Mouse (Mus musculus) midbrain, embryonic 15.5 days (tissue): ENCODE results near the gene Mmd. TPM values are rescaled to one million over a fixed set of nuclear protein-coding genes. Genes with fewer than 3 reads are reported as not detected.

Experiments used
- ATAC-seq: fragments of 200-750 bp; cut with Nextera tagmentation; replicated peaks from 2 replicates; pipeline ENCODE4 v1.8.0; 2017; ENCODE audit warnings: moderate TSS enrichment
- H3K27ac ChIP-seq: fragments of 300-500 bp; sonication (generic); 2 replicates; pipeline ENCODE4 v1.5.1; 2015; ENCODE audit warnings: mild to moderate bottlenecking, inconsistent platforms
- H3K27me3 ChIP-seq: fragments of 300-500 bp; sonication (generic); replicated peaks from 2 replicates; pipeline ENCODE4 v1.6.1; 2015; ENCODE audit warnings: inconsistent platforms
- H3K36me3 ChIP-seq: fragments of 300-500 bp; sonication (generic); replicated peaks from 2 replicates; pipeline ENCODE4 v1.6.1; 2015; ENCODE audit warnings: inconsistent platforms
- H3K4me1 ChIP-seq: fragments of 300-500 bp; sonication (generic); 2 replicates; pipeline ENCODE4 v1.6.1; 2015; ENCODE audit warnings: inconsistent platforms
- H3K4me2 ChIP-seq: fragments of 300-500 bp; sonication (generic); 2 replicates; pipeline ENCODE4 v1.6.1; 2015; ENCODE audit warnings: inconsistent platforms, mild to moderate bottlenecking, moderate library complexity
- H3K4me3 ChIP-seq: fragments of 300-500 bp; sonication (generic); 2 replicates; pipeline ENCODE4 v1.5.1; 2015; ENCODE audit warnings: mild to moderate bottlenecking, inconsistent platforms
- H3K9ac ChIP-seq: fragments of 300-500 bp; sonication (generic); 2 replicates; pipeline ENCODE4 v1.6.1; 2015; ENCODE audit warnings: mild to moderate bottlenecking, inconsistent platforms
- H3K9me3 ChIP-seq: fragments of 300-500 bp; sonication (generic); 2 replicates; pipeline ENCODE4 v1.6.1; 2016; ENCODE audit warnings: inconsistent platforms
- WGBS: fragments of 180-500 bp; shearing (Covaris S2); methylation state at CpG from one replicate; pipeline ENCODE4 v1.1.7; 2015; ENCODE audit warnings: mixed read lengths; 5-methylcytosine and 5-hydroxymethylcytosine counted together
- polyA plus RNA-seq: library from polyadenylated mRNA; unstranded; fragments of >200 nt; fragmentation: Nextera tagmentation; extraction: Ambion mirVana; gene quantifications from 2 replicates; pipeline ENCODE4 v1.2.1, GENCODE M21; 2015

The Mmd gene
- polyA plus RNA-seq: 120 and 125 TPM in 2 replicates

DNA sequence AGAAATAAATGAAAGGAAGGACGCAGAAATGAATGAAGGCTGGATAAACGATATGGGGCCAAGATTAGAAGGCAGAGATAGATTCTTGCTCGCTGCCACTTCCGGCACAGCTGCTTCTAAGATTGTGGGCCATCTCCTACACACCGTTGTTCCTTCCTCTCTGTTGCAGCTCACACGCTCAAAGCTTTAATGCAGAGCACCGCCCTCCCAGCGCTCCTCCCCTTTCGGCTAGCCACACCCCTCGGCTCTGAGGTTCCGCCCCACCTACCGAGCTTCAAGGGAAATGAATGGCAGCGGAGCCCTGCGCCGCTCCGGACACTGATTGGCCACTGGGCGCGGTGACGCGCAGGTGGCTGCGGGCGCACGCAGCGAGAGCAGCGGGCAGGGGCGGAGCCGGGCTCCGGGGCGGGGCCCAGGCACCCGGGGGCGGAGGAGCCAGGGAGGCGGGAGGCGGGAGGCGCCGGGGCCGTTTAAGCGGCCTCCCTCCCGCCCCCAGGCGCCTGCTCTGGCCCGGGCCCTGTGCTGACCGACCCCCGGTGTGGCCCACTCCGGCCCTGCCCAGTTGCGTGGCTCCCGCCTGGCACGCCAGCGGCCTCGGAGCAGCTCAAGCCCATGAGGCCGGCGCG, at the start of gene Mmd:
Gene Mmd, plus strand, starts transcription at position 432 of the 626 bp plus-strand sequence.
- Histone ChIP-seq H3K27me3 (no peaks in the 10 kb centered on the region), H3K4me3 (peak within 1 kb of the TSS; percentile 69), H3K4me2 (peak within 1 kb of the TSS; percentile 83), H3K9ac (peak within 1 kb of the TSS; percentile 88), H3K36me3 (no peaks in the 10 kb centered on the region), H3K27ac (peak within 1 kb of the TSS; percentile 93), H3K4me1 (peaks cover 35% of the 10 kb centered on the region), H3K9me3 (no peaks in the 10 kb centered on the region)
- WGBS: under 1% methylated on average over 47 of the region's 51 CpGs
- peak; percentile 99 for ATAC-seq

DNA sequence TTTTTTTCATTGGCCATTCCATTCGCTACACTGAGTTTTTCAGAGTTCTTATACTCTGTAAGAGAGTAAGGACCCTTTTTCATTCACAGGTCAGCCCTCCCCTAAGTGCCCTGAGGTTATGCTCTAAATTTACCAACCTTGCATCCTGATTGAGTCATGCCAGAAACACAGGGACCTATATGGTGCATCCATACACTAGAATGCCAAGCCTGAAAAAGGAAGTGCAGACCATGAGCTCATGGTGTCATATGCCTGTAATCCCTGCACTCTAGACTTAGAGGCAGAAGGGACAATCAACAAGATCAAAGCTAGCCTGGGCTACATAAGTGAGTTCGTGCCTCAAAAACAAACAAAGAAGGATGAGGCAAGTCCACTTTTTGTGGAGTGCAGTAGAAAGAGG, 48.4 kb upstream of the Mmd start:
- no peak overlapping the region for H3K4me3 ChIP-seq
- WGBS: 80% methylated on average over 2 of the region's 2 CpGs

DNA sequence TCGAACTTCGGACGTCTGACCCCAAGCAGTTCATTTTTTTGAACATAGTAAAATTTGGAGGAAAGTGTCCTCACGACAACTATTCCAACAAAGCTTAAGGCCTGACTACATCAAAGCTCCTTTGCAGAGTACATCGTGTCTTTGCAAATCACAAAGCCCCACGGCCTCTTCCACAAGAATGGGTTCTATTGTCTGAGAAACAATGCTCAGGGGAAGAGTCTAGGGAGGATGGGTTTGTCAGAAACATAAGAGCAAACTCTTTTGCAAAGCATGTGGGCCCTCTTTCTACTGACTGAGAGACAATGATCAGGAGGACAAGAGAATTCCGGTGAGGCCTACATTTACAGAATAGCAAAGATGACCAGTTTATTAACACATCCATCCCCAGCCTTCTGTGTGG, 35.0 kb upstream of the Mmd start:
- no peak overlapping the region for H3K27ac ChIP-seq
- no peak for ATAC-seq
- WGBS: 53% methylated on average over 7 of the region's 7 CpGs
- H3K9ac ChIP-seq: no peak overlapping the region
- no peaks in the 10 kb centered on the region for H3K27me3 ChIP-seq
- H3K9me3 ChIP-seq: no peaks in the 10 kb centered on the region
- H3K4me2 ChIP-seq: no peak overlapping the region
- no peaks in the 10 kb centered on the region for H3K36me3 ChIP-seq
- no peak overlapping the region for H3K4me3 ChIP-seq
- H3K4me1 ChIP-seq: no peaks in the 10 kb centered on the region

More for the DNA sequence above, 48.4 kb upstream of the Mmd start:
- Histone ChIP-seq H3K36me3 (no peaks in the 10 kb centered on the region), H3K9me3 (no peaks in the 10 kb centered on the region), H3K27ac (no peak overlapping the region), H3K9ac (no peak overlapping the region), H3K27me3 (no peaks in the 10 kb centered on the region), H3K4me1 (no peaks in the 10 kb centered on the region), H3K4me2 (no peak overlapping the region)
- ATAC-seq: no peak

DNA sequence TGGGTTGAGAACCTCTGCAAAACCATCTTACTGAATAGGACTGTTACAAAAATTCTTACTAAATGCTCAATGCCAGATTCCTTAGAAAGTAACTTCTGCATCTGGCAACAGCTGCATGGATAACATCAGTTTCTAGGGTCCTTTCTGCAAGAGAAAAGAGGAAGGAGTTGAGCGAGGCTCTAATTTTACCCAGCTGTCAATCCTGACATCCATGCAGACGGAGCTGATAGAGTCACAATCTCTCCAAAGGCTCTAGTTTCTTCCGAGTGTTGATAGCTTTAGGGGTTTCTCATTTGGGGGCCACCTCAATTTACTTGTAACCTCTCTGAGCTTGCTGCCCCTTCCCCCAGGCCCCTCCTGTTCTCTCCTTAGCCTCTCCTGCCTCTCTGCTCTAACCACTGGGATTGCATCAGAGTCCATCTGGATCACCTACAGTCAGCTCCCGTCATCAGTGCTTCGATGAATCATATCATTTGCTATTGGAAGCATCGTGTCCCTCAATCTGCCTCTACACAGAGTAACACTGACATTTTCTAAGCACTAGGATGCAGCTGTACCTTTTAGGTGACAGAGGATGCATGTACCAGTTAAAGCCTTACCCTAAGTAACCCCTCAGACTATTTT, 29.1 kb upstream of the Mmd start:
- ATAC-seq: no peak
- Histone ChIP-seq H3K9me3 (no peaks in the 10 kb centered on the region), H3K4me2 (no peak overlapping the region), H3K36me3 (no peaks in the 10 kb centered on the region), H3K4me3 (no peak overlapping the region), H3K4me1 (no peaks in the 10 kb centered on the region), H3K27me3 (no peaks in the 10 kb centered on the region), H3K27ac (no peak overlapping the region), H3K9ac (no peak overlapping the region)
- 74% methylated on average over 6 of the region's 6 CpGs for WGBS

DNA sequence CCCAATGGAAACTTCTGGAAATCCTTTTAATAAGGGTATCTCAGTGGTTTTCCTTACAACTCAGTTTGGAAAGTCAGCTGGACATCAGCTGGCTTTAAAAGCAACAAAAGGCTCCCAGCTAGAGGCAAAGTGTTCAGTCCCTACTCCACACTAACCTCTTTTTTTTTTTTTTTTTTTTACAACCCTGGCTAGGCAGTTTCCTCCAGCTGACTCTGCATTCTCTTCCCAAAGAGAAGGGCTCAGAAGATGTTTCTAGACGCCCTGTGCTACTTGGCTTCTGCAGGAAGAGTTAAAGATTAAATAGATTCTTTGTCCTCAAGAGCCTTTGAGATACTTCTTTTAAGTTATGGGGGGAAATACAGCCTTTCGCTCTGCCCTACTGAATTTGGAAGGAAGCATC, 28.5 kb upstream of the Mmd start:
- ATAC-seq: no peak
- H3K4me2 ChIP-seq: no peak overlapping the region
- 40% methylated on average over 2 of the region's 2 CpGs for WGBS
- H3K36me3 ChIP-seq: no peaks in the 10 kb centered on the region
- H3K9me3 ChIP-seq: no peaks in the 10 kb centered on the region
- no peaks in the 10 kb centered on the region for H3K27me3 ChIP-seq
- no peak overlapping the region for H3K27ac ChIP-seq
- H3K9ac ChIP-seq: no peak overlapping the region
- H3K4me3 ChIP-seq: no peak overlapping the region
- no peaks in the 10 kb centered on the region for H3K4me1 ChIP-seq

DNA sequence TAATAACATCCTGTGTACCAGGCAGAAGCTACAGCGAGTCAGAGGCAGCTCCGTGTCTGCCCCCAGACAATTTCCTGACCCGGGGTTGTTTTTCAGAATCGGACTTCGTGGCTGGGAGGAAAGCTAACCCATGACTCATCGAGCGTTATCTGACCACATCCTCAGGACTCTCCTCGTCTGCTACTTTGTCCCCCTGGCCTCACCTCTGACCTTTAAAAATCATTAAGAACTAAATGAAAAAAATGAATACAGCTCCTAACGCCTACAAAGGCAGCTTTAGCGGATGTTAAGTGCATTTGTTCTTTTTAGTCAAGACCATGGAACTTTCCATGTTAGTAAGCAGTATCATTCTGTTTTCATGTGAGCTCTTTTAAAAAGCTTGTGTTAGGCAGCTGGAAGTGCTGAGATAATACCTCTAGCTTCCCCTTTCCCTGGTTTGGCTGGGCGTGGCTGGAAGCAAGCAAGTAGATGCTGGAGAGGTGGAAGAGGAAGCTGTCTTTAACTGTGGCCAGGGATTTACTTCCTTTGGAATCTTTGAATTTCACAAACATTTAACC, 24.3 kb upstream of the Mmd start:
- Histone ChIP-seq H3K9ac (no peak overlapping the region), H3K27me3 (no peaks in the 10 kb centered on the region), H3K4me3 (no peak overlapping the region), H3K9me3 (no peaks in the 10 kb centered on the region), H3K27ac (no peak overlapping the region), H3K4me1 (no peaks in the 10 kb centered on the region), H3K36me3 (no peaks in the 10 kb centered on the region), H3K4me2 (no peak overlapping the region)
- no peak for ATAC-seq
- WGBS: 79% methylated on average over 11 of the region's 11 CpGs

DNA sequence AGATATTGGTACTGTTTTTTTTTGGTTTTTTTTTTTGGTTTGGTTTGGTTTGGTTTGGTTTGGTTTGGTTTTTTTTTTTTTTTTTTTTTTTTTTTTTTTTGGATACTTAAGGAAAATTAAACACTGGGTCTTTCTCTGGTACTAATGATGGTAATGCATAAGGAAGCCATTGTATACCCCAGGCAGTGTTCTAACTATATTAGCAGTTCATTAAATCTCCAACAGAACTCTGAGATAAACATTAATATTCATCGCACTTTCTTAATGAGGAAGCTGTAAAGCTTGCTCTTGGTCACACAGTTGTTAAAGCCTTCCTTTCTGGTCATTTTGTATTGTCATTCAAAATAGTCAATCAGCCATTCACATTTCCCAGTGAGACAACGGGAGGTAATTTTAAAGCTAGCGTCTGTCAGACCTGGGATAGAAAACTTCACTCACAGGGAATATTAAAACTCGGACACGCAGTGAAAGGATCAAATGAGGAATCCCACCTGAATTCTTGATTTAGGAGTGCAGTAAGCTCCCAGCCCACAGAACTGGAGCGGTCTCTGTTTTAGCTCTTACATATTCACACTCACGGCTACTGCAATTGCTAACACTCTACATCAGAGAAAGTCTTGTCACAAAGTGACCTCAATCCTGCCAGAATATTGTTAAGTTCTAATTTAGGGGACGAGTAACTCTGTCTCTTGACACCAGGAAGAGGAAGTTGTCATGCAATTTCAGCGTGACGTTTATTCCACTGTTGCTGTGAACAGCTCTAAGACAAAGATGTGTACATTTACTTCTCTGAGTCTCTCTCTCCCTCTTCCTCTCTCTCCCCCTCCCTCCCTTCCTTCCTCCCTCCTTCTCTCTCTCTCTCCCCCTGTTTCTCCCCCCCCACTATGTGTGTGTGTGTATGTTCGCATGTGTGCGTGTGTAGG, 22.0 kb upstream of the Mmd start:
- no peak for ATAC-seq

DNA sequence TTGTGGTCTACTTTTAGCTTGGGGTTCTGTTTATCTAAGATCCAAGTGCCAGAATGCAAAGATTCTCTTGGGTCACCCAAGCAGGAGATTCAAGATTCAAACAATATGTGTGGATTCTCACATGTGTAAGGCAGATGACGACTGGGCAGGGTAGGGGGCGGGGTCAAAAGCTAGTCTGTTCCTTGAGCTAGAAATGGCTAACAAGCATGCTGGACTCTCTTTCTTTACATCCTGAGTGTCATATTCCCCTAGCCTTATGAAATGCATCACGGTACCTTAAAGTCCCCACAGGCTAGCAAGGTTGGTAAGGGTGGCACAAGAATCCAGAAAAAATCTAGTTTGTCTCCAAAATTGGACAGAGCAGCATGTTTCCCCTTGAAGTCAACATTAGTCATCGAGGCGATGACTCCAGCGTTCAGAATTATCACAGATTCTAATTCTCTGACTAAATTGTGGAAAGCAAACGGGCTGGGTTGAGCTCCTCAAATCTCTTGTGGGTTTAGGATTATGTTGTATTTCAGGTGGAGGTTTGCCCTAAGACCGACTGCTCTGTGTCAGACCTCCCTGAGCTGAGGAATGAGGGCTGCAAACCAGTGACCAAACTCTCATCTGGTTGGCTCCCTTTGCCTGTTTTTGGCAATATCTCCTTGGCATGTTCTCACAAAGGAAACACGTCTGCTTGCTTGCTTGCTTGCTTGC, 20.9 kb upstream of the Mmd start:
- no peak for ATAC-seq
- Histone ChIP-seq H3K9ac (no peak overlapping the region), H3K27me3 (no peaks in the 10 kb centered on the region), H3K36me3 (no peaks in the 10 kb centered on the region), H3K9me3 (no peaks in the 10 kb centered on the region), H3K4me2 (no peak overlapping the region), H3K4me3 (no peak overlapping the region), H3K27ac (no peak overlapping the region), H3K4me1 (no peaks in the 10 kb centered on the region)
- 88% methylated on average over 9 of the region's 9 CpGs for WGBS

More for the DNA sequence above, 22.0 kb upstream of the Mmd start:
- Histone ChIP-seq H3K9me3 (no peaks in the 10 kb centered on the region), H3K27me3 (no peaks in the 10 kb centered on the region), H3K27ac (no peak overlapping the region), H3K4me3 (no peak overlapping the region), H3K4me1 (no peaks in the 10 kb centered on the region), H3K36me3 (no peaks in the 10 kb centered on the region), H3K4me2 (no peak overlapping the region), H3K9ac (no peak overlapping the region)
- WGBS: 40% methylated on average over 12 of the region's 12 CpGs

DNA sequence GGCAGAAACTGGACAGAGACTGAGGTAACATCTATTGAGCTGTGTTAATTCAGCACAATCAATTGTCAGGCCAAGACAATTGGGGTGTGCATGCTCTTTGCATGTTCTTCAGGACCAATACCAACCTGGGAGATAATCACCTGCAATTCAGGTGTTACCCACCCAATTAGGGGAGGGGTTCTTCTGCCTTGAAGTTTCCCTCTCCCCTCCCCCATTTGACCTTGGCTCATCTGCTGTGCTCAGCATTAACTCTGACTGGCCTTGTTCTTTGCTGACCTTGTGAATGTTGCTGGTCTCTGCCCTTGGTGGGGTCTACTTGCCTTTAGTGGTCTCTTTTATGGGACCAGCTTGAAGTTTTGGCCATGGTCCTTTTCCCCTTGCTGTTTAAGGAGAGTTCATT, 19.5 kb upstream of the Mmd start:
- no peak for ATAC-seq

DNA sequence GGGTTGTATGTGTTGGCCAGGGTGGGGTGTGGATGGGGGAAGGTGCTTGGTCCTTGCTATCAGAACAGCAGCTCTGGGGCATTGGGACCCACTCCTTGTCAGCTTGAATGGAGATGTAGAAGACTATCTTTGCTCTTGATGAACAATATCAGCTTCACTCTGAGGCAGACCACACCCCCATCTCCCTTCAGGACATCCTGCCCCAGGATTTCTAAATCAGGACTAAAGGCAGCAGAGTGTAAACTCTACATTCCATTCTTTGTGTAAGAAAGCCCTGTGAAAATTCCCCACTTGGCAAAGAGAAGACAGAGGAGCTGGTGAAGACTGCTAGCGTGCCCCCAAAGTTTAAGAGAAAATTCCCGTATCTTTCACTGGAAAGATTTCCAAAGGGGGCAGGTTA, 18.6 kb upstream of the Mmd start:
- no peak for ATAC-seq
- no peaks in the 10 kb centered on the region for H3K4me1 ChIP-seq
- no peak overlapping the region for H3K27ac ChIP-seq
- WGBS: 67% methylated on average over 2 of the region's 2 CpGs
- H3K9me3 ChIP-seq: no peaks in the 10 kb centered on the region
- no peak overlapping the region for H3K4me3 ChIP-seq
- no peaks in the 10 kb centered on the region for H3K27me3 ChIP-seq
- H3K4me2 ChIP-seq: no peak overlapping the region
- H3K36me3 ChIP-seq: no peaks in the 10 kb centered on the region
- no peak overlapping the region for H3K9ac ChIP-seq

More for the DNA sequence above, 19.5 kb upstream of the Mmd start:
- H3K4me1 ChIP-seq: no peaks in the 10 kb centered on the region
- no peaks in the 10 kb centered on the region for H3K36me3 ChIP-seq
- no peak overlapping the region for H3K4me2 ChIP-seq
- no peaks in the 10 kb centered on the region for H3K9me3 ChIP-seq
- no peak overlapping the region for H3K9ac ChIP-seq
- H3K27ac ChIP-seq: no peak overlapping the region
- no peaks in the 10 kb centered on the region for H3K27me3 ChIP-seq
- H3K4me3 ChIP-seq: no peak overlapping the region

DNA sequence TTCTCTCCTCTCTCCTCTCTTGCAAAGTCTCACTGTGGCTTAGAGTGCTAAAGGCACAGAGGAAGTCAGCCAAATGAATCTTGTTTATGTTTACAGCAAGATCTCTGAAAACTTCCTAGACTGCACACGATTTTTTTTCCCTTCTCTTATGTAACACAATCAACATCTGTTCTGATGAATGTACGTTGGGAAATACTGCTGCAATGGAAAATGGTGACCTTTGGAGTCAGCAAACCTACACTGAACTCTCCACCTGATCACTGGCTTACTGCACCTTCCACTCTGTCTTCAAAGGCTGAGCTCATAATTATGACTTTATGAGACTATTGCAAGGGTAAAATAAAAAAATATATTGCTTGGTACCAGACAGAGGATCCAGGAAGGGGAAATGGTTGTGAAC, 17.6 kb upstream of the Mmd start:
- H3K9me3 ChIP-seq: no peaks in the 10 kb centered on the region
- H3K4me3 ChIP-seq: no peak overlapping the region
- ATAC-seq: no peak
- 83% methylated on average over 2 of the region's 2 CpGs for WGBS
- H3K4me1 ChIP-seq: no peaks in the 10 kb centered on the region
- H3K9ac ChIP-seq: no peak overlapping the region
- no peak overlapping the region for H3K4me2 ChIP-seq
- H3K36me3 ChIP-seq: no peaks in the 10 kb centered on the region
- H3K27me3 ChIP-seq: no peaks in the 10 kb centered on the region
- H3K27ac ChIP-seq: no peak overlapping the region

DNA sequence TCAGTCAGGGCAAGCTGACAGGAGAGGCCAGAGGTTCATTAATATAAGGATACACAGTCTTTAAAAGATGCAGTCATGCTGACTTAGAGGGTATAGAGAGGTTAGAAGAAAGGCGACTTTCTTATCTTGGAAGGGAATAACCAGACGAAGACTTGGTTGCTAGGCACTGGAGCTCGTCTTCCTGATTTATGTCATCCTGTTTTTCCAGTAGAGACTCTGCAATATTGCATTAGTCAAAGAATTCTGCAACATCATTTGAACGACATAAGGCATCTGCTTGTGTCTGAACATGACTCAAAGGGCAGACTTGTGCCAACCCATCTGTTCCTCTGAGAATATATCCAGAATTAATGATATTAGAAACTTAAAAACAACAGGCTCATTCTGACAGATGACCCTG, 16.6 kb upstream of the Mmd start:
- Histone ChIP-seq H3K4me2 (no peak overlapping the region), H3K36me3 (no peaks in the 10 kb centered on the region), H3K9ac (no peak overlapping the region), H3K27ac (no peak overlapping the region), H3K4me1 (no peaks in the 10 kb centered on the region), H3K4me3 (no peak overlapping the region), H3K9me3 (no peaks in the 10 kb centered on the region), H3K27me3 (no peaks in the 10 kb centered on the region)
- 58% methylated on average over 4 of the region's 4 CpGs for WGBS
- no peak for ATAC-seq
